In genomic region chr2:73059550-73060258, GRCm38 (mm10) we compare ENCODE assay signal across 8 mouse cellular contexts.
DNase-seq lines count a peak whose midpoint lies in the region; ATAC-seq and TF ChIP-seq lines count a peak whose summit lies in the region.

No protein-coding gene starts in this region.

- WGBS in intestine, embryonic 14.5 days = 27% methylated on average over 12 of the region's 12 CpGs
- 28% methylated on average over 12 of the region's 12 CpGs for WGBS in intestine, embryonic 16.5 days
- 13% methylated on average over 12 of the region's 12 CpGs for WGBS in lung, adult 2 months

- no peaks in the 10 kb centered on the region for H3K27me3 ChIP-seq in intestine, embryonic 14.5 days (replicated peaks; ENCODE audit: control insufficient read depth, insufficient read depth, low read length)
- H3K27me3 ChIP-seq in intestine, embryonic 16.5 days (replicated peaks; ENCODE audit: control insufficient read depth, insufficient read depth, low read length) = no peaks in the 10 kb centered on the region

- DNase-seq in intestine, embryonic 14.5 days (ENCODE audit: low spot score) = peak; percentile 66
- DNase-seq in CD4-positive helper T cell, adult 2 months (ENCODE audit: low read depth, low spot score) = peak; percentile 57
- peak; percentile 45 for DNase-seq in adrenal gland, postnatal 25 days
- DNase-seq in heart, adult 9 months (ENCODE audit: low spot score in 2 of 2) = peak; percentile 46 to 47
- peak; percentile 54 for DNase-seq in lung, adult 2 months
- no peak for DNase-seq in layer of hippocampus, postnatal 14 days (ENCODE audit: low spot score in 2 of 2)

- no peak for ATAC-seq in intestine, embryonic 14.5 days (replicated peaks; ENCODE audit: low FRiP score, low TSS enrichment, low read depth)
- ATAC-seq in intestine, embryonic 16.5 days = no peak
- ATAC-seq in monocyte, adult 5-6 weeks (replicated peaks; ENCODE audit: insufficient number of reproducible peaks, low FRiP score, low TSS enrichment, poor library complexity, severe bottlenecking) = no peak

- no peak for TF ChIP-seq POLR2A in lung, adult 2 months (IDR thresholded peaks at IDR 0.05; ENCODE audit: borderline replicate concordance, extremely low read depth, low read depth, low read length)

- no peaks in the 10 kb centered on the region for H3K4me1 ChIP-seq in intestine, embryonic 14.5 days (replicated peaks; ENCODE audit: control insufficient read depth, insufficient read depth, low read length)
- H3K4me1 ChIP-seq in intestine, embryonic 16.5 days (ENCODE audit: control insufficient read depth, insufficient read depth, low read length) = no peaks in the 10 kb centered on the region
- H3K4me1 ChIP-seq in lung, adult 2 months (ENCODE audit: control insufficient read depth, insufficient read depth, low read length) = peaks cover 4% of the 10 kb centered on the region; the same call in 1 of the 2 replicates

- H3K9me3 ChIP-seq in intestine, embryonic 14.5 days (ENCODE audit: control insufficient read depth, low read length) = peaks cover 1% of the 10 kb centered on the region; the same call in 1 of the 2 replicates
- no peaks in the 10 kb centered on the region for H3K9me3 ChIP-seq in intestine, embryonic 16.5 days (ENCODE audit: control insufficient read depth, low read length)

- H3K9ac ChIP-seq in intestine, embryonic 14.5 days (ENCODE audit: low read length) = no peak overlapping the region
- H3K9ac ChIP-seq in intestine, embryonic 16.5 days (ENCODE audit: low read depth, low read length) = no peak overlapping the region

- H3K36me3 ChIP-seq in intestine, embryonic 14.5 days (ENCODE audit: control insufficient read depth, insufficient read depth, low read length) = no peaks in the 10 kb centered on the region
- H3K36me3 ChIP-seq in intestine, embryonic 16.5 days (ENCODE audit: control insufficient read depth, insufficient read depth, low read length) = no peaks in the 10 kb centered on the region

- TF ChIP-seq CTCF in lung, adult 2 months (IDR thresholded peaks at IDR 0.05; ENCODE audit: insufficient read depth, low read length) = peak; percentile 30; the same call in 1 of the 2 replicates

- H3K4me2 ChIP-seq in intestine, embryonic 14.5 days (ENCODE audit: low read length) = no peak overlapping the region
- H3K4me2 ChIP-seq in intestine, embryonic 16.5 days (ENCODE audit: low read depth, low read length) = no peak overlapping the region

- H3K27ac ChIP-seq in intestine, embryonic 14.5 days (ENCODE audit: low read depth) = no peak overlapping the region
- H3K27ac ChIP-seq in intestine, embryonic 16.5 days (ENCODE audit: low read length) = no peak overlapping the region

- H3K4me3 ChIP-seq in intestine, embryonic 14.5 days (ENCODE audit: low read depth, low read length) = no peak overlapping the region
- H3K4me3 ChIP-seq in intestine, embryonic 16.5 days (ENCODE audit: low read length) = no peak overlapping the region
- no peak overlapping the region for H3K4me3 ChIP-seq in lung, adult 2 months (replicated peaks; ENCODE audit: extremely low read depth, low read depth, low read length)

Comparison
In these comparisons a context has a peak if more than half of its experiments do, and no peak if none do; other contexts are left out.
1. DNase-seq: peak in intestine, embryonic 14.5 days (single experiment), CD4-positive helper T cell, adult 2 months (single experiment), adrenal gland, postnatal 25 days (single experiment), heart, adult 9 months (2 of 2) and lung, adult 2 months (single experiment); none in layer of hippocampus, postnatal 14 days (0 of 2).